Mouse (Mus musculus) kidney, adult 2 months (tissue): ENCODE measurements around the gene Mecom. TPM values are rescaled to one million over a fixed set of nuclear protein-coding genes. Genes with fewer than 3 reads are reported as not detected.
A peak's percentile ranks its signal among the peaks of the same experiment; 100 is the strongest.

Experiments used
- DNase-seq: peaks from one replicate; pipeline ENCODE4 v3.0.0; 2021
- H3K27ac ChIP-seq: fragments of 200-500 bp; 2 replicates; pipeline ENCODE4 v1.5.1; 2012; ENCODE audit warnings: low read depth, low read length, control low read depth, inconsistent platforms; ENCODE audit not compliant: insufficient read depth
- H3K27me3 ChIP-seq: fragments of 200-500 bp; replicated peaks from 2 replicates; pipeline ENCODE4 v1.6.1; 2012; ENCODE audit warnings: mild to moderate bottlenecking, moderate library complexity, low read length, inconsistent platforms; ENCODE audit not compliant: control insufficient read depth, insufficient read depth
- H3K36me3 ChIP-seq: fragments of 200-500 bp; 2 replicates; pipeline ENCODE4 v1.6.1; 2012; ENCODE audit warnings: mild to moderate bottlenecking, moderate library complexity, low read length, inconsistent platforms; ENCODE audit not compliant: control insufficient read depth, insufficient read depth
- H3K4me1 ChIP-seq: fragments of 200-500 bp; 2 replicates; pipeline ENCODE4 v1.6.1; 2011; ENCODE audit warnings: low read length; ENCODE audit not compliant: control insufficient read depth, insufficient read depth
- H3K4me3 ChIP-seq: fragments of 200-500 bp; 2 replicates; pipeline ENCODE4 v1.5.1; 2011; ENCODE audit warnings: mild to moderate bottlenecking, low read depth, low read length, control low read depth; ENCODE audit not compliant: insufficient read depth
- CTCF ChIP-seq: fragments of 200-500 bp; conservative IDR thresholded peaks from 2 replicates; pipeline ENCODE4 v1.5.1; 2011; ENCODE audit warnings: low read depth, mild to moderate bottlenecking, control low read depth, low read length, moderate library complexity, mixed read lengths; ENCODE audit not compliant: insufficient read depth, insufficient read length
- POLR2A ChIP-seq: fragments of 200-500 bp; IDR thresholded peaks from one replicate; pipeline ENCODE4 v1.6.1; 2011; ENCODE audit warnings: low read depth, low read length, control low read depth
- WGBS: fragments of 180-500 bp; shearing (Covaris S2); methylation state at CpG from one replicate; pipeline ENCODE4 v1.1.7; 2018; 5-methylcytosine and 5-hydroxymethylcytosine counted together
- polyA plus RNA-seq: library from polyadenylated mRNA; depleted of rRNA; stranded (reverse); fragments of >200 nt; gene quantifications from 2 replicates; pipeline ENCODE4 v1.2.3, GENCODE M21; 2012

Mecom gene
- polyA plus RNA-seq, 1 experiment, result 12.9 TPM

DNA sequence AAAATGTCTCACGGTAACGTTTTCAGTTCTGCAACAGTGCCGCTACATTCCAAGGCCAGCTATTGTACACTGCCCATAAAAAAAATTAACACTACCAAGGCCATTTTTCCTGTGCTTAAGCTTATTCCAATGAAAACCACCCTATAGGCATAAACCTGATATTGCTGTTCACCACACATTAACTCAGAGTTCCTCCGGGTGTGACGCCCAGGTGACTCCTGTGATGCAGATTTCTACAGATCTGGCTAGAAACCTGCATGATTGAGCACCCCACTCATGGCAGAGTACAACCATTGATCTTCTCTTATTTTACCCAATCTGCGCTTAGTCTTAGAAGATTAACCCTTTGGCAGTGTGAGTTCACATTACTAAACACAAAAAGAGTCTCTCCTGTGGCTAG lies 409.2 kb downstream of the Mecom start:
- no peaks in the 10 kb centered on the region for H3K27me3 ChIP-seq
- TF ChIP-seq POLR2A (no peak), CTCF (no peak)
- no peaks in the 10 kb centered on the region for H3K36me3 ChIP-seq
- DNase-seq, result peak; percentile 31
- peak overlapping the region; percentile 11; the same call in 1 of the 2 replicates for H3K27ac ChIP-seq
- no peak overlapping the region for H3K4me3 ChIP-seq
- 46% methylated on average over 6 of the region's 6 CpGs for WGBS
- peaks cover 2% of the 10 kb centered on the region; the same call in 1 of the 2 replicates for H3K4me1 ChIP-seq

- peak; percentile 61 for DNase-seq
- H3K4me1 ChIP-seq, result 0 out of 2 replicates have a peak, but pooled peaks cover 2% of the 10 kb centered on the region
- TF ChIP-seq POLR2A (no peak), CTCF (no peak)
- 43% methylated on average over 6 of the region's 6 CpGs for WGBS
- no peaks in the 10 kb centered on the region for H3K27me3 ChIP-seq
- H3K36me3 ChIP-seq, result no peaks in the 10 kb centered on the region
- H3K27ac ChIP-seq, result peak overlapping the region; percentile 88
- H3K4me3 ChIP-seq, result no peak overlapping the region
Measured at GRCm38 (mm10) chr3:30135857-30136256, 412.0 kb downstream of the Mecom start.

GRCm38 (mm10) chr3:30135119-30135518 lies 412.7 kb downstream of the Mecom start:
- DNase-seq, result no peak
- 86% methylated on average over 1 of the region's 1 CpGs for WGBS
- no peaks in the 10 kb centered on the region for H3K36me3 ChIP-seq
- H3K4me1 ChIP-seq, result 0 out of 2 replicates have a peak, but pooled peaks cover 2% of the 10 kb centered on the region
- TF ChIP-seq CTCF (no peak), POLR2A (no peak)
- no peak overlapping the region for H3K27ac ChIP-seq
- no peaks in the 10 kb centered on the region for H3K27me3 ChIP-seq
- no peak overlapping the region for H3K4me3 ChIP-seq

DNA sequence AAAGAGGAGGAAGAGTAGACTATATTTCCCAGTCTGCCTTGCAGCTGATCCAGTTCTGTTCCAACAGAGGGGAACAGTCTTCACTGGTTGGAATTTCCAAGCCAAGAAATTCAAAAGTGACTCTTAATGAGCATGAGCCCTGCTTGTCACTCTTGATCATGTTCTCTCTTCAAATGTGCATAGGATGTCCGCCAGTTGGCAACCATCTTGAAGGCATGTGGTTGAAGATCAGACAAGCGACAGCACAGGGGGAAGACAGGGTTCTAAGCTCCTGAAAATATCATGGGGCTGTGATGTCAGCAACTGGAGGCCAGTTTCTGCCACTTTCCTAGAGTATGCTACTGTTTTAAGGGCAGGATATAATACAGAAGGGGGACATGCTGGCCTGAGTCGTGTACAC lies 414.8 kb downstream of the Mecom start:
- 0 out of 2 replicates have a peak, but pooled peaks cover 2% of the 10 kb centered on the region for H3K4me1 ChIP-seq
- TF ChIP-seq CTCF (no peak), POLR2A (no peak)
- no peak overlapping the region for H3K27ac ChIP-seq
- H3K27me3 ChIP-seq, result no peaks in the 10 kb centered on the region
- 83% methylated on average over 3 of the region's 3 CpGs for WGBS
- no peak overlapping the region for H3K4me3 ChIP-seq
- DNase-seq, result no peak
- H3K36me3 ChIP-seq, result no peaks in the 10 kb centered on the region

- no peaks in the 10 kb centered on the region for H3K36me3 ChIP-seq
- H3K27me3 ChIP-seq, result no peaks in the 10 kb centered on the region
- TF ChIP-seq POLR2A (no peak), CTCF (no peak)
- no peak overlapping the region for H3K4me3 ChIP-seq
- H3K4me1 ChIP-seq, result 0 out of 2 replicates have a peak, but pooled peaks cover 2% of the 10 kb centered on the region
- no peak overlapping the region for H3K27ac ChIP-seq
- DNase-seq, result no peak
- 83% methylated on average over 2 of the region's 2 CpGs for WGBS
Measured at GRCm38 (mm10) chr3:30132370-30132769, 415.4 kb downstream of the Mecom start.

GRCm38 (mm10) chr3:30130495-30130894 lies 417.3 kb downstream of the Mecom start:
- DNase-seq, result peak; percentile 54
- no peak overlapping the region for H3K4me3 ChIP-seq
- no peaks in the 10 kb centered on the region for H3K4me1 ChIP-seq
- 48% methylated on average over 4 of the region's 4 CpGs for WGBS
- no peaks in the 10 kb centered on the region for H3K36me3 ChIP-seq
- TF ChIP-seq CTCF (no peak), POLR2A (no peak)
- H3K27ac ChIP-seq, result peak overlapping the region; percentile 12; the same call in 1 of the 2 replicates
- H3K27me3 ChIP-seq, result no peaks in the 10 kb centered on the region

DNA sequence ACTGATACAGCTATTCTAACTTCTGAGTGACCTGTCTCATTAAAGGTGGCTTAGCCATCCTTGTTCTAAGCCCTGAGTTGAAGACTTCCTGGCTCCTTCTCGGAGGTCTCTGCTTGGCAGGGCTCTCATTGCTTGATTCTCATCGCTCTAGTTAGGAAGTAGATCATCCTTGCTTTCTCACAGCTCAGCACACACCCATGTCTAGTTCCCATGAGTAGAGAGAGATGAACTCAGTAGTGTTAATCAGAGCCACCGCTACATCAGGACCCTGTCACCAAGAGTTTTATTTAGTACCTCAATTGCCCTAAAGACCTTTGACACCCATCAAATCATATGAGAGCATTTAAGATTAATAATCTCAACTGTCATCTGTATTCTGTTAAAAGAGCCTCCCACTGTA lies 425.2 kb downstream of the Mecom start:
- no peaks in the 10 kb centered on the region for H3K36me3 ChIP-seq
- peaks cover 2% of the 10 kb centered on the region; the same call in 1 of the 2 replicates for H3K4me1 ChIP-seq
- DNase-seq, result no peak
- TF ChIP-seq POLR2A, result no peak
- TF ChIP-seq CTCF, result no peak
- no peak overlapping the region for H3K27ac ChIP-seq
- H3K4me3 ChIP-seq, result no peak overlapping the region
- WGBS, result 89% methylated on average over 3 of the region's 3 CpGs
- no peaks in the 10 kb centered on the region for H3K27me3 ChIP-seq
